Mouse (Mus musculus) liver, postnatal 0 days (tissue): Measurements from ENCODE around the gene Catspere2.
"Not testable (repeated sequence)": the region's sequence is repeated elsewhere in the genome, so short reads cannot be mapped to it uniquely, and the experiment has no call there.

ENCODE experiments used
- CTCF ChIP-seq: sonication (generic); IDR thresholded peaks from 2 replicates; pipeline ENCODE4 v1.5.1; 2016; ENCODE audit warnings: antibody characterized with exemption, low read depth
- EP300 ChIP-seq: IDR thresholded peaks from 2 replicates; pipeline ENCODE4 v1.6.1; 2016; ENCODE audit warnings: antibody characterized with exemption, low read depth, mild to moderate bottlenecking

DNA sequence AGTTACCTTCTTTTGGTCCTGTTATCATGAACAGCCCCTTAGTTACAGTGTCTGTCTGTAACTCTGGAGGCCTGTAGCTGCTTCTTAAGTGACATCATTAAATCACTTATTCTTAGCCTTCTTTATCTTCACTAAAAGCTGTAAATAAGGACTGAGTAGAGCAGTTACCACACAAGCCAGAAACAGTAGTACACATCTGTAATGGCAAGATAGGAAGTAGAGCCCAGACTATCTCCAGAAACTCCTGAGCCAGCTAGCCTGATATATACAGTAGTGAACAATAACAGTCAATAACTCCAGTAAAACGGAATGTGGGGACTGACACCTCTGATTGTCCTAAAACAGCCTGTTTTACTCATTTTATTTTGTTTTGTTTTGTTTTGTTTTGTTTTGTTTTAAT lies 125.3 kb downstream of the Catspere2 start:
- not testable (repeated sequence) for TF ChIP-seq CTCF, EP300
